Mouse (Mus musculus) heart, postnatal 0 days (tissue): Measurements from ENCODE around the gene Krt76. TPM values are rescaled to one million over a fixed set of nuclear protein-coding genes. Genes with fewer than 3 reads are reported as not detected.

Experiments used
- ATAC-seq: fragments of 200-750 bp; cut with Nextera tagmentation; 2 replicates; pipeline ENCODE4 v1.8.0; 2017; ENCODE audit warnings: low read depth, moderate number of reproducible peaks, moderate library complexity; ENCODE audit not compliant: insufficient read depth
- DNase-seq: peaks from one replicate; pipeline ENCODE4 v3.0.0-alpha.2; 2016; ENCODE audit warnings: low spot score
- H3K27ac ChIP-seq: fragments of 300-500 bp; sonication (generic); 2 replicates; pipeline ENCODE4 v1.5.1; 2014; ENCODE audit warnings: low read depth, mild to moderate bottlenecking
- H3K27me3 ChIP-seq: fragments of 300-500 bp; sonication (generic); 2 replicates; pipeline ENCODE4 v1.6.1; 2014; ENCODE audit warnings: low read length, mixed read lengths; ENCODE audit not compliant: control insufficient read depth, insufficient read depth
- H3K36me3 ChIP-seq: fragments of 300-500 bp; sonication (generic); replicated peaks from 2 replicates; pipeline ENCODE4 v1.6.1; 2014; ENCODE audit warnings: low read length, mixed read lengths; ENCODE audit not compliant: control insufficient read depth, insufficient read depth
- H3K4me1 ChIP-seq: fragments of 300-500 bp; sonication (generic); 2 replicates; pipeline ENCODE4 v1.6.1; 2014; ENCODE audit warnings: antibody characterized with exemption; ENCODE audit not compliant: control insufficient read depth, insufficient read depth
- H3K4me2 ChIP-seq: fragments of 300-500 bp; sonication (generic); 2 replicates; pipeline ENCODE4 v1.6.1; 2014; ENCODE audit warnings: low read depth, mild to moderate bottlenecking, low read length, moderate library complexity
- H3K4me3 ChIP-seq: fragments of 300-500 bp; sonication (generic); 2 replicates; pipeline ENCODE4 v1.5.1; 2014; ENCODE audit warnings: low read depth, low read length
- H3K9ac ChIP-seq: fragments of 300-500 bp; sonication (generic); replicated peaks from 2 replicates; pipeline ENCODE4 v1.6.1; 2014; ENCODE audit warnings: low read depth, low read length, mixed read lengths
- H3K9me3 ChIP-seq: fragments of 300-500 bp; sonication (generic); replicated peaks from 2 replicates; pipeline ENCODE4 v1.6.1; 2016; ENCODE audit warnings: low read length; ENCODE audit not compliant: control insufficient read depth
- CTCF ChIP-seq: IDR thresholded peaks from 2 replicates; pipeline ENCODE4 v1.5.1; 2016; ENCODE audit warnings: antibody characterized with exemption, control low read depth, low read depth
- EP300 ChIP-seq: IDR thresholded peaks from 2 replicates; pipeline ENCODE4 v1.6.1; 2016; ENCODE audit warnings: antibody characterized with exemption, low read depth
- WGBS: fragments of 180-500 bp; shearing (Covaris S2); extraction: QIAGEN DNeasy Blood & Tissue Kit; methylation state at CpG from one replicate; pipeline ENCODE4 v1.1.7; 2014; 5-methylcytosine and 5-hydroxymethylcytosine counted together
- polyA plus RNA-seq: library from polyadenylated mRNA; unstranded; fragments of >200 nt; fragmentation: Nextera tagmentation; extraction: Ambion mirVana; gene quantifications from 2 replicates; pipeline ENCODE4 v1.2.1, GENCODE M21; 2015
- total RNA-seq: library from RNA; depleted of rRNA; stranded (reverse); fragments of >200 nt; gene quantifications from 2 replicates; pipeline ENCODE4 v1.2.3, GENCODE M21; 2014; ENCODE audit warnings: low replicate concordance

Krt76 gene
- total and polyA plus RNA-seq, 2 experiments from 2014 or later: not detected

DNA sequence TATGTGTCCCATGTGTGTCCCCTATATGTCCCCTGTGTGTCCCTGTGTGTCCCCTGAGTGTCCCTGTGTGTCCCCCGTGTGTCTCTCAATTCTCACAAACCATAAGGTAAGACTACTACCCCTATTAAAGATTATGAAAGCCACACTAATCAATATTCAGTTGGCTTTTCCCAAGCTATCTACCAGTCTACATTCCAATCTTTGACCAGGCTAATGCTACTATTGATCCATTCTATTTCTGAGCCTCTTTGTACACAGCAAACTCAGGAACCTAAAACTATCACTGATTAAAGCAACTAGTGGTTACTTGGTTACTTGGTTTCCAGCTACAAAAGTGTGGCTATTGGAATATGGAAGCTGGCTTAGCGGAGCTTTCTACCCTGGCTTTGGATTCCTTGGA lies 29.6 kb upstream of the Krt76 start:
- H3K4me1 ChIP-seq: no peaks in the 10 kb centered on the region
- H3K27ac ChIP-seq: no peak overlapping the region
- no peak overlapping the region for H3K4me3 ChIP-seq
- H3K4me2 ChIP-seq: no peak overlapping the region
- no peak overlapping the region for H3K9ac ChIP-seq
- H3K27me3 ChIP-seq: 0 out of 2 replicates have a peak, but pooled peaks cover 8% of the 10 kb centered on the region
- TF ChIP-seq CTCF (no peak), EP300 (no peak)
- ATAC-seq (no peak), DNase-seq (no peak)
- no peaks in the 10 kb centered on the region for H3K36me3 ChIP-seq
- 82% methylated on average over 2 of the region's 2 CpGs for WGBS
- no peaks in the 10 kb centered on the region for H3K9me3 ChIP-seq

DNA sequence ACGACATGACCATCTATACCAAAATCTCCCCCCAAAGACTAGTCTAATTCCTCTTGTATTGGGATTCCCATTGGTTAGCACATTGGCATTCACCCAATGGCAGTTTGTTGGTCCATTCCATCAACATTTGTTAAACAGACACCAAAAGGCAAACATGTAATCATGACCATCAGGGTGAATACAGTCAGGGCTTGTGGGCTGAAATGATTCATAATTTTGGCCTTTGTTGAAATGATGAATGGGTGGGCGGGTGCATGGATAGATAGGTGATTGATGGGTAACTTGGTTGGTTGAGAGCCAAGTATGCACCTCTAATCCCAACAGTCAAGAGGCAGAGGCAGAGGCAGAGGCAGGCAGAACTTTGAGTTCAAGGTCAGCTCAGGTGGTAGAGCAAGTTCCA lies 23.4 kb upstream of the Krt76 start:
- no peak for TF ChIP-seq CTCF
- no peak for TF ChIP-seq EP300
- ATAC-seq: no peak

DNA sequence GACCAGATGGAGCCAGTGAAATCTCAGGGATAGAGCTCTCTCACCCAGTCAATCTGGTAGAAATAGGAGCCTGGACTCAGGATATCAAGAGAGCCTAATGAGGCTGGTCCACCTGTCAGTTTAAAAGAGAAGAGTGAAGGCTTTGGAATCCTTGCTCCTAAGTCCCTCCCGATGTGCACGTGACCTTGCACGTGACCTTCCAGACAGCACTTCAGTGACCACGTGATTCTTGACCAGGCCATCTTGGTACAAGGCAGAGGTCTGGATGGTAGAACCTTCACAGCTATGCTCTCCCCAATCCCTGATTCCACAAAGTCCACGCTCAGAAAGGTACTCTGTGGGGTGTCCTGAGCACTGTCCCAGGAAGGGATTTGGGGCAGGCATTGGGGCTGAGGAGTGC lies 12.1 kb upstream of the Krt76 start:
- H3K36me3 ChIP-seq: no peaks in the 10 kb centered on the region
- DNase-seq: no peak
- H3K27me3 ChIP-seq: no peaks in the 10 kb centered on the region
- no peaks in the 10 kb centered on the region for H3K4me1 ChIP-seq
- TF ChIP-seq EP300 (no peak), CTCF (no peak)
- no peak overlapping the region for H3K27ac ChIP-seq
- no peak overlapping the region for H3K4me2 ChIP-seq
- no peak for ATAC-seq
- H3K9me3 ChIP-seq: no peaks in the 10 kb centered on the region
- no peak overlapping the region for H3K9ac ChIP-seq
- 66% methylated on average over 5 of the region's 5 CpGs for WGBS
- H3K4me3 ChIP-seq: no peak overlapping the region

More for the DNA sequence above, 23.4 kb upstream of the Krt76 start:
- H3K27ac ChIP-seq: no peak overlapping the region
- no peak for DNase-seq
- H3K36me3 ChIP-seq: no peaks in the 10 kb centered on the region
- H3K9me3 ChIP-seq: no peaks in the 10 kb centered on the region
- H3K4me3 ChIP-seq: no peak overlapping the region
- no peaks in the 10 kb centered on the region for H3K27me3 ChIP-seq
- 57% methylated on average over 2 of the region's 2 CpGs for WGBS
- no peak overlapping the region for H3K9ac ChIP-seq
- H3K4me2 ChIP-seq: no peak overlapping the region
- no peaks in the 10 kb centered on the region for H3K4me1 ChIP-seq

DNA sequence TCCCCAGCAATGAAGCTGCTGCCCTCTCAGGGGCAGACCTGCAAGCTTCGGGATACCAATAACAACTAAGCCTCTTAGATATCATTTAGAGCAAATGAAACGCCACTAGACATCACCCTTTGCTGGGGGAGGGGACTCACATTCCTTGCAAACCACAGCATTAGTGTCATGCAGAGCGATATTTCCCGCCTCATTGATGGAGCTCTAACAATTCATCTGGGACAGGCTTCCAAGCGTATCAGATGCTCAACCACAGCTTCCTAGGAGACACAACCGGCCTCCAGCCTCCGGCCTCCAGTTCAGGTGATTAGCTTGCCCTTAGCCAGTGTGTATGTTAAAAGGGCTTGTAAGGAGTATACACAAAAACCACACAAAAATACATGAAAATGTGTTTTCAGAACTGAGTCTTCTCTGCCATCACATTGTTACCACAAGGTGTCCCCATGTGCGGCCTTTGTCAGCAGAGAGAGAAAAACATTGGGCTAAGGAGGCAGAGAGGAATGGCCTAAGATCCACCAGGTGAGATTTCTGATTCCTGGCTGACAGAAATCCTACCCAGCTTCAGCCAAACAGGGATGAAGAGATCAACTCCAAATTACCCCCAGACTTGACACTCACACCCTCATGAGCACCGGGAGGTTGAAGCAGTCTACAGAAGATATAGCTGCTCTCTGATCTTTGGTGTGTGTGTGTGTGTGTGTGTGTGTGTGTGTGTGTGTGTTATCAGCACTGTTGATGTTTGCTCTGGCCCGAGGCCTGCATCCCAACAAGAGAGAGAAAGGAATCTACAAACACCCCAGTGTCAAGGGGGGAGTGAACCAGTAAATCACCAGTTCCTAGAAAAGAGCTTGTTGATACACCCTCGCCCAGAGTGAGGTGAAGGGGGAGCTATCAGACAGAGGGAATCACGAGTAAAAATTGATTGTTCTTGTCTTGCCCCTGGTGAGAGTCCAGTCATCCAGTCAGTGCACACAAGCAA lies 9.7 kb upstream of the Krt76 start:
- whole genome bisulfite sequencing: 50% methylated on average over 12 of the region's 12 CpGs
- no peaks in the 10 kb centered on the region for H3K9me3 ChIP-seq
- no peaks in the 10 kb centered on the region for H3K27me3 ChIP-seq
- no peak overlapping the region for H3K4me2 ChIP-seq
- H3K4me1 ChIP-seq: no peaks in the 10 kb centered on the region
- TF ChIP-seq EP300 (no peak), CTCF (peak; percentile 41)
- ATAC-seq (no peak), DNase-seq (no peak)
- no peak overlapping the region for H3K4me3 ChIP-seq
- H3K27ac ChIP-seq: no peak overlapping the region
- H3K36me3 ChIP-seq: no peaks in the 10 kb centered on the region
- no peak overlapping the region for H3K9ac ChIP-seq

DNA sequence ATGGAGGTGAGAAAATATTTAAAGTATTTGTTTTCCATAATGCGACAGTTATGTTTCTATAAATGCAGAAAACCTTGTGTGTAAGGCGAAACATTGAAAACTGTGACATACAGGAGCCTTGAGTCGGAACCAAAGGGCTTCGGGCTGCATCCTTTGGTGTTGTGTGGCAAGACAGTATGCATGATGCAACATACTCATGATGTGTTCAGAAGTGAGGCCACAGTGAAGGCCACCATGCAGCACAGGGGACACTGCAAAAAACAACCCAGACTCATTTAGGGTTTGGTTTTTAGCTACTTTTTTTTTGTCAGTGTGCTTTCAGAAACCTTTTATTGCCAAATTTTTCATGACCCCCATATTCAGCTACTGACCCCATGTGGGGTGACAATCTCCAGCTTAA lies 2.5 kb upstream of the Krt76 start:
- ATAC-seq (no peak), DNase-seq (no peak)
- 86% methylated on average over 4 of the region's 4 CpGs for WGBS
- no peak overlapping the region for H3K4me3 ChIP-seq
- H3K36me3 ChIP-seq: no peaks in the 10 kb centered on the region
- no peak overlapping the region for H3K27ac ChIP-seq
- TF ChIP-seq CTCF: no peak
- TF ChIP-seq EP300: no peak
- H3K4me1 ChIP-seq: no peaks in the 10 kb centered on the region
- no peak overlapping the region for H3K9ac ChIP-seq
- H3K9me3 ChIP-seq: no peaks in the 10 kb centered on the region
- H3K4me2 ChIP-seq: no peak overlapping the region
- H3K27me3 ChIP-seq: no peaks in the 10 kb centered on the region

DNA sequence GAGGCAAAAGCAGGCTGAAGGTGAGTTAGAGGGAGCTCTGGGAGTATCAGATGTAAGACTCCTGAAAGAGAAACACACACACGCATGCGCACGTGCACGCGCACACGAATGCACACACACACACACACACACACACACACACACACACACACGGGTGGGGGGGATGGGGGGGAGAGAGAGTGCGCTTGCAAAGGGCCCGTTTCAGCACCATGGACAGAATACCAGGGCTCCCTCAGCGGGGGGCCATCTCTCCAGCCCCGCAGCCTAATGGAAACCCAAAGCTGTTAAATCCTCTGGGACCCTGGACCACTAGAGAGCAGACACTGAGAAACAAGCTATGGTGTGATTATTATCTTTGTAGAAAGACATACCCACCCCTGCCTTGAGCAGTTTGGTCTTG lies 12.9 kb downstream of the Krt76 start:
- WGBS: 12% methylated on average over 11 of the region's 11 CpGs
- H3K27me3 ChIP-seq: peaks cover 15% of the 10 kb centered on the region; the same call in 1 of the 2 replicates

More for the DNA sequence above, 12.9 kb downstream of the Krt76 start:
- H3K4me3 ChIP-seq: no peak overlapping the region
- H3K4me1 ChIP-seq: no peaks in the 10 kb centered on the region
- H3K27ac ChIP-seq: no peak overlapping the region
- H3K36me3 ChIP-seq: no peaks in the 10 kb centered on the region
- DNase-seq (no peak), ATAC-seq (no peak)
- no peaks in the 10 kb centered on the region for H3K9me3 ChIP-seq
- no peak overlapping the region for H3K9ac ChIP-seq
- H3K4me2 ChIP-seq: no peak overlapping the region
- TF ChIP-seq EP300 (no peak), CTCF (no peak)
